Mouse (Mus musculus) testis, adult 2 months (tissue): ENCODE data around the gene D430041D05Rik. TPM values are rescaled to one million over a fixed set of nuclear protein-coding genes. Genes with fewer than 3 reads are reported as not detected.

Experiments
- H3K27ac ChIP-seq: fragments of 200-500 bp; 2 replicates; pipeline ENCODE4 v1.5.1; 2012; ENCODE audit warnings: low read depth, low read length; ENCODE audit not compliant: control insufficient read depth, insufficient read depth
- H3K27me3 ChIP-seq: fragments of 200-500 bp; 2 replicates; pipeline ENCODE4 v1.6.1; 2012; ENCODE audit warnings: mild to moderate bottlenecking, low read length, moderate library complexity; ENCODE audit not compliant: control insufficient read depth, insufficient read depth
- H3K36me3 ChIP-seq: fragments of 200-500 bp; 2 replicates; pipeline ENCODE4 v1.6.1; 2012; ENCODE audit warnings: mild to moderate bottlenecking, low read length; ENCODE audit not compliant: control insufficient read depth, insufficient read depth
- H3K4me1 ChIP-seq: fragments of 200-500 bp; 2 replicates; pipeline ENCODE4 v1.6.1; 2012; ENCODE audit warnings: low read length; ENCODE audit not compliant: control insufficient read depth, insufficient read depth
- H3K4me3 ChIP-seq: fragments of 200-500 bp; 2 replicates; pipeline ENCODE4 v1.5.1; 2012; ENCODE audit warnings: low read depth, mild to moderate bottlenecking, low read length, moderate library complexity, mixed read lengths; ENCODE audit not compliant: control insufficient read depth
- CTCF ChIP-seq: fragments of 200-500 bp; IDR thresholded peaks from 2 replicates; pipeline ENCODE4 v1.5.1; 2012; ENCODE audit warnings: low read depth, mild to moderate bottlenecking, inconsistent platforms, low read length, moderate library complexity; ENCODE audit not compliant: control insufficient read depth, insufficient read depth, insufficient replicate concordance
- POLR2A ChIP-seq: fragments of 200-500 bp; IDR thresholded peaks from 2 replicates; pipeline ENCODE4 v1.6.1; 2012; ENCODE audit warnings: low read depth, mild to moderate bottlenecking, inconsistent platforms, low read length, moderate library complexity; ENCODE audit not compliant: control insufficient read depth
- polyA plus RNA-seq: library from polyadenylated mRNA; depleted of rRNA; stranded (reverse); fragments of >200 nt; gene quantifications from 2 replicates; pipeline ENCODE4 v1.2.3, GENCODE M21; 2012

D430041D05Rik gene
- polyA plus RNA-seq, 1 experiment: 0.27 TPM

DNA sequence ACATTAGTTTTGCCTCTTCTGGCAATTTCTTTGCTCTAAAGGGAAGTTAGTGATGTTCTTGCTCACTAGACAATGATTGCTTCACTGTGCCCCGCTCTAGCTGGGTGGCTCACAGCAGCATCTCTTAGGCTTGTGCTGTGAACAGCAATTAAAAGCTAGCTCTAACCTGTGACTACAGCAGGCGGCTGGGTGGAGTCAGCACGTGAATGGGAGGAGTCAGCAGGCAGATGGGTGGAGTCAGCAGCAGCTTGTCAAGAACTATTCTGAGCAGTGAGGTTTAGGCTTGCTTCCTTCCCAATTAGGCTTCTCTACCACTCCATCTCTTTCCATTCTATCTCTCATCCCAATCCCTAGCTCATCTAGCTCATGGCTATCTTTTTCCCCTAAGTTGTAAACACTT lies 213.5 kb downstream of the D430041D05Rik start:
- TF ChIP-seq CTCF (no peak), POLR2A (no peak)
- Histone ChIP-seq H3K27ac (no peak overlapping the region), H3K36me3 (no peaks in the 10 kb centered on the region), H3K27me3 (no peaks in the 10 kb centered on the region), H3K4me3 (no peak overlapping the region), H3K4me1 (no peaks in the 10 kb centered on the region)

GRCm38 (mm10) chr2:104192401-104193141 lies 218.2 kb downstream of the D430041D05Rik start:
- no peaks in the 10 kb centered on the region for H3K36me3 ChIP-seq
- H3K27me3 ChIP-seq: no peaks in the 10 kb centered on the region
- no peaks in the 10 kb centered on the region for H3K4me1 ChIP-seq
- TF ChIP-seq POLR2A (no peak), CTCF (no peak)
- no peak overlapping the region for H3K27ac ChIP-seq
- H3K4me3 ChIP-seq: no peak overlapping the region

- H3K4me1 ChIP-seq: no peaks in the 10 kb centered on the region
- no peak overlapping the region for H3K27ac ChIP-seq
- TF ChIP-seq POLR2A (no peak), CTCF (no peak)
- H3K27me3 ChIP-seq: no peaks in the 10 kb centered on the region
- no peak overlapping the region for H3K4me3 ChIP-seq
- H3K36me3 ChIP-seq: no peaks in the 10 kb centered on the region
Measured at GRCm38 (mm10) chr2:104191723-104192122, 219.1 kb downstream of the D430041D05Rik start.

DNA sequence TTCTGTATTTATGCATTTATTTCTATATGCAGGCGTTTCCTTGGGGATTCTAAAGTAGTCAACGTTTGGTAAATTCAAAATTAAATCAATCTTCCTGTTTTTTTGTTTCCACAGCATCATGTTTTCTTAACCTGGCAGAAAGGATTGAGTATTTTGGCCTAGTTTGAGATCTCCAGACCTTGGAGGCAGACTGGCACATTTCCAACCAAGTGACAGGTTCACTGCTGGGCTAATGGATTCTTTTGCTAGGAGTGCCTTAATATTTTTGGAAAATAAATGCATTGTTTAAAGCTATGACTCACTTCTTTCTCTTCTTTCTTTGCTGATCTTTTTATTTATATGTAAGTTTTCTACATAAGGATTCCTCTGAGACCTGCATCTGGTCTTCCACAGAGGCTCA lies 222.0 kb downstream of the D430041D05Rik start:
- no peaks in the 10 kb centered on the region for H3K27me3 ChIP-seq

DNA sequence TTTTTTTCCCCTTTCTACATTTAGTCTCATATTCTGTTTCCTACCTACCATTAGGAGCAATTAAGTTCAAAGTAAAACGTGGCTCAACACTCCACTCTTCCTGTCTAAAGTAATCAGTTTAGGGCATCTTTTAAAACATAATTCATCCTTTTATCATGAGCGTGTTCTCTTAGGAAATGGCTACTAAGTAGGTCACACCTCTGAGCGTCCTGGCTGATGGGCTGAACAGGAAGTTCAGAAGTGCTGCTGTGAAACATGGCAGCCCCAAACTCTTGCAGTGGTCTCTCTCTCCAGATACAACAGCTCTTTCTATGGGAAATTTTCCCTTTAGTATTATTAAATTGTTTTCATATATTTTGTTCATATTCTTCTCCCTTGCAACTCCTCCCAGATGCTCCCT lies 223.7 kb downstream of the D430041D05Rik start:
- H3K27ac ChIP-seq: no peak overlapping the region
- TF ChIP-seq POLR2A: no peak
- no peak for TF ChIP-seq CTCF
- no peaks in the 10 kb centered on the region for H3K27me3 ChIP-seq
- H3K4me3 ChIP-seq: no peak overlapping the region
- H3K36me3 ChIP-seq: no peaks in the 10 kb centered on the region
- no peaks in the 10 kb centered on the region for H3K4me1 ChIP-seq

More for the DNA sequence above, 222.0 kb downstream of the D430041D05Rik start:
- Histone ChIP-seq H3K36me3 (no peaks in the 10 kb centered on the region), H3K4me1 (no peaks in the 10 kb centered on the region), H3K4me3 (no peak overlapping the region), H3K27ac (no peak overlapping the region)
- no peak for TF ChIP-seq POLR2A
- TF ChIP-seq CTCF: no peak

- no peak overlapping the region for H3K27ac ChIP-seq
- TF ChIP-seq POLR2A (no peak), CTCF (no peak)
- no peaks in the 10 kb centered on the region for H3K36me3 ChIP-seq
- H3K4me1 ChIP-seq: no peaks in the 10 kb centered on the region
- no peak overlapping the region for H3K4me3 ChIP-seq
- H3K27me3 ChIP-seq: no peaks in the 10 kb centered on the region
Measured at GRCm38 (mm10) chr2:104185616-104186015, 225.2 kb downstream of the D430041D05Rik start.

DNA sequence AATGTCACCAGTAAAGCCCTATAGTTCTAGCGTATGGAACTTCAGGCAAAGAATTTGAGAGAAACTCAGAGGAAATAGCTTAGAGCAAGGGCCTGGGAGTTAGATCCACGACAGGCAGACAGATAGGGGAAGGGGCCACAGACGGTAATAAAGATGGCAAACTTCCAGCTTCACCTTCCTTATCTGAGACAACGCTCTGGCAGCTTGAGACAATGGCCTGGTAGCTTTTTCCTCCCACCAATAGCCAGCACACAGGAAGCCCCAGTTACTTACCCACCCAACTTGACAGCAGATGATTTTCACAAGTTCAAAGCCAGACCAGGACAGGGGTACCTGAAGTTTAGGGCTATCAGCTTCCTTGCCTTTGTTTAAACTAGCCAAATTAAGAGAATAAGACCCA lies 226.5 kb downstream of the D430041D05Rik start:
- H3K4me3 ChIP-seq: no peak overlapping the region
- no peak for TF ChIP-seq CTCF
- no peak for TF ChIP-seq POLR2A
- H3K27ac ChIP-seq: no peak overlapping the region

DNA sequence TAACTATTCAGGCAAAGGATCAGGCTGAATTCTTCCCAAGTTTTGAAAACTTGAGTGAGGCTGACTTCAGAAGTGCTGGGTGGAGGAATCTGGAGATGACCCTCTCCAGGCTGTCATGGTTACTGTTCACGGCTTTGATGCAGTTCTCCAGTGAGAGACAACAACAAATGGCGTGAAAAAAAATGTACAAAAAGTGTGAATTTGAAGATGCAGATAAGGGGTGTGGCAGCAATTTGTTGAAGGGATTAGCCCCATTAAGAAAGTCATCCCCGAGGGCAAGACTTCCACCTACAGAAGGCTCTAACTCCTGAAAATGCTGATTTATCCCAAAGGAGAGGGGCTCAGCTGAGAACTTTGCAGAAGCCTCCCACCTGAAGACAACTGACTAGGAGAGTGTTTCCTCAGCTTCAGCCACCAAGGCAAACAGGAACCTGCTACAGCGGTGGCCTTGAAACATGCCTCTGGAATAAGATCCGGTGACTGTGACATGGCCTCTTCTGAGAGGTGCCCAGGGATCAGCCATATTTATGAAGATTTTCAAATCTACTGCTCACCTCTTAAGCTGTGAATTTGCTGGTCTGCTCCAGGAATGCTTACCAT lies 227.5 kb downstream of the D430041D05Rik start:
- Histone ChIP-seq H3K36me3 (no peaks in the 10 kb centered on the region), H3K27ac (no peak overlapping the region), H3K4me1 (no peaks in the 10 kb centered on the region), H3K27me3 (no peaks in the 10 kb centered on the region), H3K4me3 (no peak overlapping the region)
- TF ChIP-seq POLR2A (no peak), CTCF (no peak)

More for the DNA sequence above, 226.5 kb downstream of the D430041D05Rik start:
- Histone ChIP-seq H3K4me1 (no peaks in the 10 kb centered on the region), H3K36me3 (no peaks in the 10 kb centered on the region), H3K27me3 (no peaks in the 10 kb centered on the region)
